Mouse (Mus musculus): ENCODE measurements around the gene Fzr1. TPM values are rescaled to one million over a fixed set of nuclear protein-coding genes. Genes with fewer than 3 reads are reported as not detected.
A peak's percentile ranks its signal among the peaks of the same experiment; 100 is the strongest.

Fzr1 gene
- total RNA-seq, 2 experiments from 2014 or later: 30.5 to 32.7 TPM

- intact Hi-C loops (cut with DNase I): no loop called here
- peak; percentile 63 to 79 for DNase-seq
Observed at GRCm38 (mm10) chr10:81405588-81406201, 27.4 kb upstream of the Fzr1 start.

GRCm38 (mm10) chr10:81404720-81405119, 26.4 kb upstream of the Fzr1 start:
- peak in 1 of 2 experiments; percentile 35 for DNase-seq
- intact Hi-C loops (cut with DNase I): no loop called here

GRCm38 (mm10) chr10:81404082-81404481, 25.8 kb upstream of the Fzr1 start:
- DNase-seq: no peak
- intact Hi-C loops (cut with DNase I): no loop called here

- intact Hi-C loops (cut with DNase I): no loop called here
Observed at GRCm38 (mm10) chr10:81403511-81403910, 25.2 kb upstream of the Fzr1 start.

GRCm38 (mm10) chr10:81402227-81402765, 24.0 kb upstream of the Fzr1 start:
- intact Hi-C loops (cut with DNase I): no loop called here
- DNase-seq: no peak

More at GRCm38 (mm10) chr10:81403511-81403910, 25.2 kb upstream of the Fzr1 start:
- DNase-seq: no peak

- intact Hi-C loops (cut with DNase I): no loop called here
- peak; percentile 84 for DNase-seq
Observed at GRCm38 (mm10) chr10:81401521-81402226, 23.4 kb upstream of the Fzr1 start.

GRCm38 (mm10) chr10:81401205-81401520, 22.8 kb upstream of the Fzr1 start:
- peak in 1 of 2 experiments; percentile 27 for DNase-seq
- intact Hi-C loops (cut with DNase I): no loop called here

- no peak for DNase-seq
- intact Hi-C loops (cut with DNase I): no loop called here
Observed at GRCm38 (mm10) chr10:81400371-81401204, 22.3 kb upstream of the Fzr1 start.

GRCm38 (mm10) chr10:81399798-81400308, 21.5 kb upstream of the Fzr1 start:
- no peak for DNase-seq
- intact Hi-C loops (cut with DNase I): no loop called here

- intact Hi-C loops (cut with DNase I): no loop called here
- DNase-seq: no peak
Observed at GRCm38 (mm10) chr10:81399296-81399695, 21.0 kb upstream of the Fzr1 start.

GRCm38 (mm10) chr10:81396749-81397148, 18.4 kb upstream of the Fzr1 start:
- no peak for DNase-seq
- intact Hi-C loops (cut with DNase I): no loop called here

GRCm38 (mm10) chr10:81395865-81396264, 17.5 kb upstream of the Fzr1 start:
- no peak for DNase-seq
- intact Hi-C loops (cut with DNase I): loop anchor here (2.0 kb wide), 1 partner anchor 45 kb away; no protein-coding TSS in a partner anchor

GRCm38 (mm10) chr10:81395127-81395526, 16.8 kb upstream of the Fzr1 start:
- peak; percentile 75 to 83 for DNase-seq
- intact Hi-C loops (cut with DNase I): loop anchor here (2.0 kb wide), 1 partner anchor 46 kb away; no protein-coding TSS in a partner anchor

GRCm38 (mm10) chr10:81393456-81394063, 15.2 kb upstream of the Fzr1 start:
- intact Hi-C loops (cut with DNase I): loop anchor here (2.0 kb wide), 1 partner anchor 47 kb away; no protein-coding TSS in a partner anchor
- DNase-seq: peak in 1 of 2 experiments; percentile 55

- no peak for DNase-seq
- intact Hi-C loops (cut with DNase I): no loop called here
Observed at GRCm38 (mm10) chr10:81392781-81393185, 14.5 kb upstream of the Fzr1 start, which contains the start of gene Smim24. Smim24 (plus strand) TSS chr10:81393051.

GRCm38 (mm10) chr10:81392270-81392669, 14.0 kb upstream of the Fzr1 start:
- DNase-seq: no peak
- intact Hi-C loops (cut with DNase I): no loop called here

GRCm38 (mm10) chr10:81390678-81390965, 12.3 kb upstream of the Fzr1 start:
- DNase-seq: no peak
- intact Hi-C loops (cut with DNase I): no loop called here

- intact Hi-C loops (cut with DNase I): loop anchor here (1.0 to 10.0 kb wide), 2 partner anchors 60 to 155 kb away; partner anchors contain the start of gene Gna11
- peak; percentile 85 to 86 for DNase-seq
Observed at GRCm38 (mm10) chr10:81389801-81390677, 11.7 kb upstream of the Fzr1 start.

- peak in 1 of 2 experiments; percentile 36 for DNase-seq
Observed at GRCm38 (mm10) chr10:81389373-81389772, 11.1 kb upstream of the Fzr1 start.

More at GRCm38 (mm10) chr10:81389373-81389772, 11.1 kb upstream of the Fzr1 start:
- intact Hi-C loops (cut with DNase I): loop anchor here (1.0 to 10.0 kb wide), 2 partner anchors 61 to 155 kb away; partner anchors contain the start of gene Gna11

All from heart, postnatal 14 days (tissue).